Mouse (Mus musculus) embryo, embryonic 10.5 days (tissue): Measurements from ENCODE around the gene Fkbp10.

Source experiments
- DNase-seq: peaks from one replicate; pipeline ENCODE4 v3.0.0-alpha.2; 2015; ENCODE audit warnings: low spot score

The Fkbp10 gene

DNA sequence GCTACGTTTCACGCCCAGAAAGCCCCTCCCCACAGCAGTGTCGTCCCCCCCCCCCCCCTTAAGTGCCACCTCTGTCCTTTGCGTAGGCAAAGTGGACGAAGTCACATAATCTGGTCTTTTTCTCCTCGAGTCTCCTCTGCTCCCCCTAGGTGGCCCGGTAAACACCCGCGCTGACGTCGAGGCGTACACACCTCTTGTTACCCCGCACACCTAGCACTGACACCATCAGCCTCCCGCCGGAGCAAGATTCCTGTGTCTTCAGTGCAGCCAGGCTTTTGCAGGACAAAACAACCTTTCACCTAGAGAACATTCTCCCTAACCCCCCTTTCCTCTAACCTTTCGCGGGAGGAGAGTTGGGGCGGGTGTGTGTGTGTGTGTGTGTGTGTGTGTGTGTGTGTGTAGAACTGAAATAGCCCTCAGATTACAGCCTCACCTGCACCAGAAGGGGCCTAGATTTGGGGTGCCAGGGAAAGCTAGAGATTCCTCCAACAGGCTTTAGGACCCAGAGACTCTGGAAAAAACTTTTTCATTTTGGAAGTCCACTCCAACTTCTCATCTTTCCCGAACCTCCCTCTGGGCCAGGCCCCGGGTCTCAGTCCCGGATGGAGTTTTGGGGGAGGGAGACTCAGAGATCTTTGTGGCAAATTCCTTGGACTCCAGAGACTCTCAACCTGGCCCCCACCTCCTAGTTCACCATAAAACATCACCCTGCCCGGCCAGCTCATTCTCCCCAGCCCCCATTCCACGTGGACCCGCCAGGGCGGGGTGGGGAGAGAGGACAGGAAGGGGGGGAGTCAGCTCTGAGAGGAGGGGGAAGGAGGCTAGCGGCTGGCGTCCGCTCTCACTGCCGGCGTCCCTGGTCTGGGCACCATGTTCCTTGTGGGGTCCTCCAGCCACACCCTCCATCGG is at the start of gene Fkbp10:
TSS of gene Fkbp10 (plus strand) at position 784 of the 909 bp plus-strand sequence.
- peak; percentile 76 for DNase-seq

DNA sequence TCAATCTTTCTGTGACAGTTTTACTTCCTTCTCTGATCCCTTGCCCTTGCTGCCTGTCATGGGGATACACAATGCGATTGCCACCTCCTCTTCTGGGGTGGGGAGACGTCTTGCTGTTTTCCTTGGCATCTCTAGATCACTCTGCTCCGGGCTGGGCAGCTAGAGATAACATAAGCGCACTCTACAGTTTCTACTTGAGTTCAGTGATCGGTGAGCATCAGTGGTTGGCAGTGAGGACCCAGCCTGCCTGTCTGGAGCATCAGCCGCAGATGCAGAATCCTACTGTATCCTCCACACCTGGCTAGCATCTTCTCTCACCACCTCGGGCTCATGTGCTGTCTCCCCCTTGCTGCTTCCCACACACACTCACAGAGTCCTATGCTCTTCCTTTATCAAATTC is 46.4 kb upstream of the Fkbp10 start:
- no peak for DNase-seq

DNA sequence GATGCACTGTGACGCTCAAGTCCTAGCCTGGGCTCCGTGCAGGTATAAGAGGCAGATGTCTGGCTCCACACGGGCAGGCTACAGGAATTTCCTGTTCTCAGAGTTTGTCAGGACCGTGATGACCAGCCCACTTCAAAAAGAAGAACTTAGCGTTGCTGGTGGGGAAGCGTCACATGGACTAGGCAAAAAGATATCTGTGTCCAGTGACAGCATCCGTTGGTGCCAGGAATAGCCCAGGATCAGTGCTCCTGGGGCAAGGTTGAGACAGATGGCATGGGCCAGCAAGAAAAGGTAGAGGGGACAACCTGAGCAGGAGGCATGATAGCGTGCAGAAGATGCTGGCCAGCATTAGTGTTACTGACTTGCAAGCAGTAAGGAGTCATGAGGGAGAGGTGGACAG is 45.7 kb upstream of the Fkbp10 start:
- DNase-seq, result no peak

DNA sequence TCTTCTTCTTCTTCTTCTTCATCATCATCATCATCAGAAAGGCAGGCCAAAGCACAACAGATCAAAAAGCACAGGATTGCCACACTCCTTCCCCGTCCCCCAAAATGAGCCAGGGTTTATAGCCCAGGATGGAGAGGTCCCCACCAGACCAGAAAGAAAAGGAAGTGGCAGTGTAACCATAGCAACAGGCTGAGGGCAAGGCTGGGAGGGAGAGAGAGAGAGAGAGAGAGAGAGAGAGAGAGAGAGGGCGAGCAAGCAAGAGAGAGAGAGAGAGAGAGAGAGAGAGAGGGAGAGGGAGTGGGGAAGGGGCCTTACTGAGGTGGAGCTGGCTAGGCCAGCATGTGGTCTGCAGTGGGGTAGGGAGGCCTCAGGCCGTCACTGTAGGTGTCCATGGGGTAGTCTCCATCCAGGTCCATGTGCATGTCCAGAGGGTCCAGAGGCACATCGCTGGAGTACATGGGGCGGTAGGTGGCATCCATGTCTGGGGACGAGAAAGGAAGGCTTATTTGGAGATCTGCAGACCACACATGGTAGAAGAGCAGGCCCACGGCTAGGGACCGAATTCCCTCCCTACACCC is 43.4 kb upstream of the Fkbp10 start:
- DNase-seq, result peak; percentile 57

DNA sequence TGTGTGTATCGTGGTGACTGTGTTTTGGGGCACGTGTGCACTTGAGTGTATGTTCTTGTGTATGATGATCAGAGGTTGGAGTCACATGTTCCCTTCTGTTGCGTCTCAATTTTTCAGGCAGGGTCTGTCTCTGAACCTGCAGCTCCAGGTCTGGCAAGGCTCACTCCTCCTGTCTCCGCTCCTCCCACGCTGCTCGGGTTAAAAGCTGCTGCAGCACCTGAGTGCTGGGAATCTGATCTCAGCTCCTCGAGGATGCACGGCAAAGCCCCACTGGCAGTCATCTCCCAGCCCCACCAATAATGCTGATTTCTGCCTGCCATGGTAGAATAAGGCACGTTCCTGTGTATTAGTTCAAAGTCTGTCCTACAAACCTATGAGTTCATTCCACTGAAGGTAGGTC is 40.4 kb upstream of the Fkbp10 start:
- DNase-seq, result no peak

DNA sequence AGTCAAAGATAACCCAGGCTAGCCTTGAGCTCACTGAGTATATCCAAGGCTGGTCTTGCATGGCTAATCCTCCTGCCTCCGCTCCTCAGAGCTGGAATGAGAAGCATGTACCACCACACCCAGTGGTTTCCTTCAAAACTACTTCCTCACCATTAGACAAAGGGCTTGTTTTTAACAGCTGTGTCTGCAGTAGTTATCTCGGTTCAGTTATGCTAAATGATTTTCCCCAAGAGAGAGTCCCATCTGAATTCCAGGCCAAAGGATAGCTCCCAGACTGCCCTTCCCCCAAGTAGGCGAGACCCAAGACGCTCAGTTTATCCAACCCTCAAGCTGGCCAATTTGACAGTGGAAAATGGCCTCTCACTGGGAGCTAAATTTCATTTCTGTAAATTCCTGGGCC is 39.5 kb upstream of the Fkbp10 start:
- no peak for DNase-seq

DNA sequence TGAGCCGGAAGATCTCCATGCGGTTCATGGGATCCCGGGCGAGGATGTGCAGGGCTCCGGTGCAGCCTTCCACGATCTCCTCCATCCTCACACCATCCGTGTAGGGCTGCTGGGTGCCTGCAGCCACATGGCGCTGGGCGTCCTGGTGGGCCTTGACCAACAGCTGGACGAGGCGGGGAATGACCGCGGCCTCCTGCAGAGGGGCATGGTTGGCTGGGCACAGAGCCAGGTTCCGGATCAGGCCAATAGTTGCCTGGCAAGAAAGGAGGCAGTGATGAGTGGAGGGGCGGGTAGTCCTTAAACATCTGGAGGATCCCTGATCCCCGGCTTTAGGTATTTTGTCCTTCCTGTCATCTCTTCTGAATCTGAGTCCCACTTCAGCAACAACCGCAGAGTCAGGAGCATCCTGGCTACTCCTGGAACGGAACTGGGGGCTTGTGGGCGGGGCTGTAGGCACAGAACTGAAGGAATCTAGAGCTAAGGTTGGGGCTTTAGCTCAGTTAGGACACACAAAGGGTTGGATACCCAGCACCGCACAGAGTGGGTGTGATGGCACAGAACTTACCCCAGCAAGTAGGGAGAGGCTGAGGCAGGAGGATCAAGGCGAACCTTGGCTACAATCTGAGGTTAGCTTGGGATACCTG is 38.6 kb upstream of the Fkbp10 start:
- no peak for DNase-seq

DNA sequence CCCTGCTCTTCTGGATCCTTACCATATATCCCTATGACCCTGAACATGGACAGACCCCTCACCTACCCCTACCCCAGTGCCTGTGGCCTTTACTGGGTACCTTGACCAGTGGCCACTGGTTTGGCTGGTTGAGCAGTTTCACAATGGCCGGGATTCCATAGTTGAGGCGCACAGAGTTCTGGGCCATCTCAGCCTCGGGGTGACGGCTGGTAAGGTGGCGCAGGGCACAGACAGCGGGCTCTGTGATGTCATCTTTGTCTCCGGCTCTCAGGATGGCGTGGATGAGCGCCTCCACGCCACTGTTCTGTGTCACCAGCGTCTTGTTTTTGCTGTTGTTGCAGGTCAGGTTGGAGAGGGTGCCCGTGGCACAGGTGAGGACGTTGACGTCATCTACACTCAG is 37.5 kb upstream of the Fkbp10 start:
- no peak for DNase-seq

DNA sequence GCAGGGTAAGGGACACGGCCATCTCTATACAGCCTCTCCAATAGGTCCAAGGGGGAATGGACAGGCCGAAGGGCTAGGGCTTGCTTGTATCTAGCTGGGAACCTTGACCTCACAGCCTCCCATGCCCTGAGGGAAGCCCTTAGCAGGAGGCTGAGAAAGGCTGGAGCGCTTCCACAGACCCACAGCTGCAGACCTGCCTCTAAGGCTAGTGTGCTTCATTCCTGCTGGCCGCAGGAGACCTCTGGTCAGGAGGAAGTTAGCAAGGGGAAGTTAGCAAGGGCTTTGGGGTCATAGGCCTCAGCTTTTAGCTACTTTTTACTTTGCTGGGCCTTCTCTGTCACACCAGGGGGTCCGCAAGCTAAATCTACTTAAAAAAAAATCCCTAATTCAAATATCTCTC is 37.1 kb upstream of the Fkbp10 start:
- DNase-seq, result no peak

DNA sequence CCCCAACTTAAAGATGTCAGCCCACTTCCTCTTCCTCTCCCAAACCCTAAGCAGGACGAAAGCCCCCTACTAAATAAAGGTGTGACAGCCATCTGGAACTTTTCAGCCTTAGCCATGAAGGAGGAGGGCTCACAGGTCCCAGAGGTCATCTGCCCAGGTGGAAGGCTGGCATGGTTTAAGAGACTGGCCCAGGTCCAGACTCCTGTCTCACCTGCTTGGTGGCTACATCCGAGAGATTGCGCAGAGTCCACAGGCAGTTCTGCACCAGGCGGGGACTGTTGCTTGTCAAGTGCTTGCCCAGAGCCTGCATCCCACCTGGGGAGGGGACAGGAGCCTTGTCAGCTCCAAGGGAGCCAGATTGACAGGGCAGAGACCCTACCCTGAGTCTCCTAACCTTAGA is 36.2 kb upstream of the Fkbp10 start:
- no peak for DNase-seq

DNA sequence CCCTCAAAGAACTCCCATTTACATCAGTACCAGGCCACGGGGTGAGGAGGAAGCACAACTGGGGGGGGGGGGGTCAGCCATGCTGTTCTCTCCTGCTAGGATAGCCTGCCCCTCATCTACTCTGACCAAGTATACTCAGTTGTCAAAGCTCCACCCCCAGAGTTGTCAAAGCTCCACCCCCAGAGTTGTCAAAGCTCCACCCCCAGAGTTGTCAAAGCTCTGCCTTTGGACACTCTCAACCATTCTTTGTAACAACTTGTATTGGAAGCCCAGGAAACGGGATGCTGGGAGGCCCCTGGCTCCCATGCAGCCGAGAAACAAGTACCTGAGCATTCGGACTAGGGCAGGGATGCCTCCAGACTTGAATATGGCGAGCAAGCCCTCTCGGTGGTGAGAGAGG is 32.8 kb upstream of the Fkbp10 start:
- DNase-seq, result no peak

DNA sequence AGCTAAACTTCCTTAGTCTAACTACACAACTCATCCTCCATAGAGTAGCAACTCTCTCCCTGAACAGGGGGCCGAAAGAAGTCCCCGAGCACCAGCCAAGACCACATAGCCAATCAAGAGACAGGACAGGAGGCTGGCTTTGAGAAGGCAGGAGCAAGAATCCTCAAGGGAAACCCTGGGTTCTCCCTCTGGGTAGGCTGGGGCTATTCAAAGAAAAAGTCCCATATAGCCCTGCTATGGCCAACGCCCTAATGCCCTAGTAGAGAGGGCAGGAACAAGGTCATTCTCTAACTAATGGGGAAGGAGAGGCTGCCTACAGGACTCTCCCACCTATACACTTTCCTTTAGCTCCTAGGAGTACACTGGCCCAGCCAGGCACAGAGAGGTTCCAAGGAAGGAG is 30.5 kb upstream of the Fkbp10 start:
- no peak for DNase-seq

DNA sequence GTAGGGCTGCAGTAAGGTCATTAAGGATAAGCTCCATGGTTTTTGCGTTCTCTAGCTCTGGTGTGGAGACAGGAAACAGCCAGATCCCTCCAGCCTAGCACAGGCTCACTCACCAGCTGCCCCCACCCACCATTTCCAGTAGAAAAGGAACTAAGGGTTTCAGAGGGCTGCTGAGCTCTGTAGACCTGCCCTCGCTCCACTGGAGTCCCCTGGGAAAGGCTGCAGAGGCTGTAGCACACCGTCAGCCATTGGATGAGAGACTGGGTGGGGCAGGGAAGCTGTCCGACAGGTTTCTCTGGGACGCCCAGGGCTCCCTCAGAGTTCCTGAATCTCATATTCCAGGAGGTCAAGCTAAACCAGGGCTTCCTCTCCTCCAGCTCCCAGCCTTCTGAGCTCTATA is 28.9 kb upstream of the Fkbp10 start:
- no peak for DNase-seq

DNA sequence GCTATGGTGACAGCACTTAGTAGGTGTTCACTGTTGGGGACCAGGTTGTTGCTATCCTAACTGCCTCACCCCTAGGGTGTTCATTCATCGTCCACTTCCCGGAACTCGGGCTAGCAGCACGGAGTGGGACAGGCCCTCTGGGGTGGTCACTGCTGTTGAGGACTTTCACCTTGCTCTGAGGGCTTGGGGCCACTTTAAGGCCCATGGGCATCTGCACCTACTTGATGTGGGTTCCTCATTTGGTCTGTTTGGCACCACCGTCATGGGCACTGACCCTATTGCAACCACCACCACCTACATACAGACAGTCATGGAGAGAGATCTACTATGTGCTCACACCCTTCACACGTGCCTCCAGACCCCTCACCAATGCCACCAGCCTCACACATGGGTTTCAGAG is 28.4 kb upstream of the Fkbp10 start:
- no peak for DNase-seq

DNA sequence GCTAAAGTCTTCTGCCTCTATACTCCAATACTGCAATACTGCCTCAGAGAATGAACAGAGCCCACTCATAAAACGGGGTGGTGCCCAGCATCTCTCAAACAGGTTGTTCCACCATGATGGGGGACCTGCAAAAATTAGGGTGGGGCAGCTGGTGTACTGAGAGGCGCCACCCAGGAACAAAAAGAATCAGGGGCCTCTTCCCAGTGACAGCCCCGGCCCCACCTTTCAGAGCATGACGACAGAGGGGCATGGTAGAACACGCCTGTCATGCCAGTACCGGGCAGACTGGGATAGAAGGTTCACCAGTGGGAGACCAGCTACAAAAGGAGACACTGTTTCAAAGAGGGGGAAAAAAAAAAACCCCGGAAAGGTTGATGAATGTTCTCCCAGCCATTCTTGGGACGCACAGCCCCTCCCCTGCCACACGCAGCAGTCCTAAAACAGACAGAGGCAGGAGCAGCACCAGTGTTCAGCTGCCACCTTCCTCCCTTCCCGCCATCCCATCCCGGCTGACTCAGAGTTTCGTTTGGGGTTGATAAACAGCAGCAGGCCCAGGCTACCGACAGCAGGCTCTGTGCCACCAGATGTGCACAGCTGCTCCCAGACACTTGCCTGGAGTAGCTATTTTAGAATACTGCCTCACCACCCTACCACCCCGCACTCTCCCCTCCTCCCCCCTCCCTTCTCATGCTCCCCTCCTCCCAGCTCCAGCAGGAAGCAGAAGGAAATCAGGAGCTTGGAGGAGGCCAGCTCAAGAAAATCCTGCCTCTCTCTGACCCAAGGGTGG is 27.7 kb upstream of the Fkbp10 start:
- peak; percentile 42 for DNase-seq

DNA sequence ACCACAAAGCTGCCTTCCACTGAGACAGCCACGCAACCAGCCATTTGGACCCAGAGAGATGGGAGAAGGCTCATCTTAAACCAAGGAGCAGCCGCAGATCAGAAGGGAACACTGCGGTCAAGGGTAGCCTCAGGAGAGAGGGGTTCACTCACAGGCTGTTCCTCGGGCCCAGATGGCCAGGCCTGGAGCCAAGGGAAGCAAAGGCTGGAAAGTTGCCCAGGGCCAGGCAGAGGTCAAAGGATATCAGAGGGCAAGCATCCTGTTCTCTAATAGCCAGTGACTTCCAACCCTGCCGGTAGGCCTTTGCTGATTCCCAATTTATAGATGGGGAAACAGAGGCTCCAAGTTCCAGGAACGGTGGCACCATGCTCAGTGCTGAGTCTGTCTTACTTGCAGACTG is 26.9 kb upstream of the Fkbp10 start:
- no peak for DNase-seq

DNA sequence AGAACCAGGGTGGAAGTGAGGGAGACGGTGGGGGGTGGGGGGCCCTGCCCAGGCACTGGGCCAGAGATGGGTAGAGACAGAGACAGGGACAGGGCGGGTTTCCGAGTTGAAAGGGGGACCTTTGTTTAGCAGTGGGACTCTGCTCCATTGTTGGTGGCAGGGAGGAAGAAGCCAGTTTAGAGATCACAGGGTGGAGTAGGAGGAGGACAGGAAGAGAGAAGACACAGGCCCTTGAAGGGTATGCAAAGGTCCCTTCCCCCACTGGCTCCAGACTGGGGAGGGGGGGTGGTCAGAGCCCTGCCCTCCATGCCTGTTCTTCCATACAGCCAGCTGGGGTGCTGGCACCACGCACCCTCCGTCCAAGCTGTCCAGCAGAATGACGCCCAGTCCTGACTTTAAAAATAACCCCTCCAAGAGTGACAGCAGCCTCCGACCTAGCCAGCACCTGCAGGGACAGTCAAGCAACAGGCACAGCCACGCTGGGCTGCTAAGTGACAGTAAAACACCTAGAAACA is 25.5 kb upstream of the Fkbp10 start:
- no peak for DNase-seq

DNA sequence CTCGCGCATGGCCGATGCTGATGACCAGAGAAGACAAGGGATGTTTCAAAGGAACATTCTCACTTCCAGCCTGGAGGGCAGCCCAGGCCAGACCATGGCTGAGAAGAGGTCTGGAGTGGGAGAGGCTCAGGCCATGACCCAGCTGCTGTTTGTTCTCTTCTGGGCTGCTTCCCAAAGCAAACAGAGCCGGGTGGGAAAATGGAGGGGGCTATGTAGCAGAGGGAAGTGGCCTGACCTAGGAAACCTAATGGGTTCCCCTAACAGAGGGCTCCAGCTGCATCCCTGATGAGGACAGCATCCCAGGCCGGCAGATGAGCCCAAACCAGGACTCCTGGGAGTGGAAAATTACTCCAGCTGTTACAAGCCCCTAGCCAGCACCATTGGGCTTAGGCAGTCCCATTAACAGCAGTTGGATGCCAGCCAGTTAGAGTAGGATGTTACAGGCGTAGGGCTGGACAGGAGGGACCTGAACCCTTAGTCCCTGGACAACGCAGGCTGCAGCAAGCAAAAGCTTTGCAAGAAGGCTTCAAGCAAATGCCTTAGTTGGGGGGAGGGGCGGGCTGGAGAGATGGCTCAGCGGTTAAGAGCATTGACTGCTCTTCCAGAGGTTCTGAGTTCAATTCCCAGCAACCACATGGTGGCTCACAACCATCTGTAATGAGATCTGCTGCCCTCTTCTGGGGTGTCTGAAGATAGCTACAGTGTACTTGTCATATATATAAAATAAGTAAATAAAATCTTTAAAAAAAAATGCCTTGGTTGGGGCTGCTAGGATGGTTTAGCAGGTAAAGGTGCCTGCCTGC is 24.2 kb upstream of the Fkbp10 start:
- no peak for DNase-seq

DNA sequence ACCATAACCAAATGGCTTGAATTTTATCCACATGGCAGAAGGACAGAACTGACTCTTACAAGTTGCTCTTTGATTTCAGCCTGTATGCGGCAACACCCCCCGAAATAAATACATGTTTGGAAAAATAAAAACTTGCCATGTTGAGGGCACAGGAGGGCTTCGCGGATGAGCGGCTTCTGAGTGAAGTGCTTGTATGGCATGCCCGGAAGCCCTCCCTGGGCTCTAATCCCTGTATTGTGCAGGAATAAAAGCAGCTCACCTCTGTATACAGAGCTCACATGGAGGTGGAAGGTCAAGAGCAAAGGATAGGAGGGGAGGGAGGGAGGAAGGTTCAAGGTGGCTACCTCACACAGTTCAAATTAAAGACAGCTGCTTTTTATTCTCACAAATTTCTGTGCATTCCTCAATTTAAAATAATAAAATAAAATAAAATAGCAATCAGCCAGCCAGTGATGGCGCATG is 23.6 kb upstream of the Fkbp10 start:
- DNase-seq, result no peak

DNA sequence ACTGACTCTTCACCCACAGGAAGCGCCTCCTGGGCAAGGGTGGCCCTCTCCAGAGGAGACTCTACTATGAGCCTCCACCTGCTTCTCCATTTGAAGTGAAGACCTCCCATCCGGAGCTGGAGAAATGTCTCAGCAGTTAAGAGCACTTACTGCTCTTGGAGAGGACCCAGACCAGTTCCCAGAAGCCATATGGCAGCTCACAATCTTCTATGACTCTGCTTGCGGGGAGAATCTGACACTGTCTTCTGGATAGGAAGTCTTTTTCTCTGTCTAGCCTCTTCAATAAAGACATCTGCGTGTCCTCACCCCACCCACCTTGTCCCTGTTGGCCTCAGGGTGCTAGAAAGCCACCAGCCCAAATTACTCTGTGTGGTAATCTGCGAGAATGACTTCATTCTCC is 22.5 kb upstream of the Fkbp10 start:
- no peak for DNase-seq

DNA sequence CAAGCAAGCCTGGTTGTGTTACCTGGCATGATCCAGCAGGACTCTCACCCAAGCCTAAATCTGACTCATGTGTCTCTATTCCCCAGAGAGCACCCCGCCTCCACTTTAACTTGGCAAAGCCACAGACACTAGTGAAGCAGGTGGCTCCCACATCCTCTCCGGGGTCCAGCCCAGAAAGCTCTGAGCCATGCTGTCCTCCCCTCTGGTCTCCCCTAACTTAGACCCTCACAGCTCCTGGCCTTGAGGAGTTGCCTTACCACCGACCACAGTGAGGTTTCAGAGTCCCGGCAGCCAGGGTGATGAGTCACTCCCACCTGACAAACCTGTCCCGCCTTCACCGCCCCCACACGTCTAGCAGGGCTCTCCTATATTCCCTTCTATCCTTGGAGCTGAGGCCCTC is 21.8 kb upstream of the Fkbp10 start:
- no peak for DNase-seq
